Mouse (Mus musculus) G1E (cell line): ENCODE results near the gene Rap2c. TPM values are rescaled to one million over a fixed set of nuclear protein-coding genes. Genes with fewer than 3 reads are reported as not detected.

Source experiments
- ATAC-seq: 2 replicates; pipeline ENCODE4 v1.8.0; 2016; ENCODE audit warnings: mild to moderate bottlenecking; ENCODE audit not compliant: insufficient number of reproducible peaks, poor library complexity, low FRiP score, severe bottlenecking; ENCODE audit errors: extremely low read depth
- DNase-seq: peaks from one replicate; pipeline ENCODE4 v3.0.0; 2012; ENCODE audit warnings: low spot score
- H3K27me3 ChIP-seq: 2 replicates; pipeline ENCODE4 v1.6.1; 2012; ENCODE audit warnings: mild to moderate bottlenecking, low read length, inconsistent platforms; ENCODE audit not compliant: insufficient read depth
- H3K36me3 ChIP-seq: replicated peaks from 2 replicates; pipeline ENCODE3; 2012; ENCODE audit warnings: mild to moderate bottlenecking, inconsistent platforms
- H3K4me1 ChIP-seq: 2 replicates; pipeline ENCODE4 v1.6.1; 2012; ENCODE audit warnings: low read depth, low read length, inconsistent platforms, mixed read lengths; ENCODE audit not compliant: insufficient read depth
- H3K4me3 ChIP-seq: 2 replicates; pipeline ENCODE4 v1.5.1; 2012; ENCODE audit warnings: low read depth, mild to moderate bottlenecking, inconsistent platforms, low read length, moderate library complexity, mixed read lengths
- H3K9me3 ChIP-seq: replicated peaks from 2 replicates; pipeline ENCODE4 v1.6.1; 2012; ENCODE audit warnings: inconsistent platforms
- CTCF ChIP-seq: IDR thresholded peaks from 2 replicates; pipeline ENCODE4 v1.5.1; 2012; ENCODE audit warnings: low read depth, low read length, inconsistent platforms, mixed read lengths
- GATA1 ChIP-seq: IDR thresholded peaks from 2 replicates; pipeline ENCODE4 v1.6.1; 2012; ENCODE audit warnings: borderline replicate concordance, low read length, inconsistent platforms, mixed read lengths
- GATA2 ChIP-seq: IDR thresholded peaks from 2 replicates; pipeline ENCODE4 v1.6.1; 2012; ENCODE audit warnings: low read depth, low read length, inconsistent platforms, borderline replicate concordance
- POLR2AphosphoS5 ChIP-seq: IDR thresholded peaks from 2 replicates; pipeline ENCODE4 v1.6.1; 2012; ENCODE audit warnings: low read depth, low read length, inconsistent platforms; ENCODE audit not compliant: insufficient replicate concordance
- TAL1 ChIP-seq: conservative IDR thresholded peaks from 2 replicates; pipeline ENCODE4 v1.6.1; 2012; ENCODE audit warnings: low read depth, low read length, inconsistent platforms, mixed read lengths
- polyA plus RNA-seq: library from polyadenylated mRNA; stranded (reverse); fragments of >175 nt; gene quantifications from 2 replicates; pipeline ENCODE4 v1.2.3, GENCODE M21; 2012
- total RNA-seq, 2 experiments: library from RNA; stranded (forward) in 1 of 2; stranded (reverse) in 1 of 2; fragments of 200-1000 nt in 1 of 2; fragments of >200 nt in 1 of 2; fragmentation: Nextera tagmentation in 1 of 2; gene quantifications; 2 replicates each; pipeline ENCODE4 v1.2.3; 2014 to 2017

The Rap2c gene
- total and polyA plus RNA-seq, 3 experiments = 1.5 to 67.7 (median 37.7) TPM

DNA sequence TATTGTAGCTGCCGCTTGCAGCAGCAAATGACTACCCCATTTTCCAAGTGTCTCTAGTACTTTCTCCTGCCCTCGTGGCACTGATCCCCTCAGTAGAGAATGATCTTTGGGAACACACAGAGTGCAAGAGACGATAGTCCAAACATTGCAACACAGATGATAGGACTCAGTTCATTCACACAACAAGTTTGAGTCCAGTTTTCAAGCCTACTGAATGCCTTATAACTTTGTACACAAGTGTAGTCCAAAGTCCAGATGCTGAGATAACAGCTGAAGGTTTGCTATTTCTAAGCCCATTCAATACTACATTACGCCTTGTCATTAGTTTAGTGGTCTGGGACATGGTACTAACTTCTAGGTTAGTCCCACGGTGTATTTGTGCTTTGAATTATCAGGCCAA, 40.5 kb upstream of the Rap2c start:
- peaks cover 2% of the 10 kb centered on the region; the same call in 1 of the 2 replicates for H3K27me3 ChIP-seq
- H3K4me3 ChIP-seq = no peak overlapping the region
- H3K4me1 ChIP-seq = no peaks in the 10 kb centered on the region
- H3K9me3 ChIP-seq = no peaks in the 10 kb centered on the region
- no peak for DNase-seq
- no peaks in the 10 kb centered on the region for H3K36me3 ChIP-seq
- TF ChIP-seq TAL1 (no peak), POLR2AphosphoS5 (no peak), GATA1 (no peak), CTCF (no peak)
- no peak for ATAC-seq

DNA sequence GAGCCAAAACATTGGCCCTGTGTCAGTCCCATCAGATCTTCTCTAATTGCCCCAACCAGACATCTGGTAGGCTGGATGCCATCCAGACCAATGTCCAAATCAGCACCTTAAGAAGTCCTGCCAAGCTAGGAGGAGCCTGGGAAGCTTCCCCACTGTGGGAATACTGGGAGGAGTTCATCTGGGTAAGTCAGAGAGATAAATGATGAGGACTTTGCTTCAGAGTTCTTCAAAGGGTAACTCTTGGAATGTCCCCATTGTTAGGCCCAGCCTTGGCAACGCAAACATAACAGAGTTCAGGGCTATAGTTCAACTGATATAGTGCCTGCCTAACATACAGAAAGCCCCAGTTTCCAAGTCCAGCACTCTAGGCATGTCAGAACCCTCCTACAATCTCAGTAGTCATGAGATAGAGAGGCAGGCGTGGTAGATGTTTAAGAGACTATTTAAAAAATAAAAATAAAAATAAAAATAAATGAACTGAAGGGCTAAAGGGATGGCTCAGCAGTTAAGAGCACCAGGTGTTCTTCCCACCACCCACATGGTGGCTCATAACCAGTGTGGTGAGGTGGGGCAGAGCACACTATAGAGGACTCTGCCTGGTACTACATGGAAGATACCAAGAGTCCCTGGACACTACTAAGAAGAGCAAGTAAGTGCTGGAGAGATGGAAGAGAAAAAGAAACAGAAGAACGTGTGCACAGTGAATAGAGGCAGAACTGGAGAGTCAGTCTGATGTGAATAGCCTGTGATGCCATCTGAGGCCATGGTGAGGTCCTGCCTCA, 34.1 kb upstream of the Rap2c start:
- Histone ChIP-seq H3K36me3 (no peaks in the 10 kb centered on the region), H3K27me3 (peaks cover 4% of the 10 kb centered on the region; the same call in 1 of the 2 replicates), H3K9me3 (no peaks in the 10 kb centered on the region), H3K4me1 (no peaks in the 10 kb centered on the region), H3K4me3 (no peak overlapping the region)
- DNase-seq (no peak), ATAC-seq (no peak)
- TF ChIP-seq POLR2AphosphoS5 (no peak), TAL1 (no peak), GATA2 (no peak), CTCF (no peak)

DNA sequence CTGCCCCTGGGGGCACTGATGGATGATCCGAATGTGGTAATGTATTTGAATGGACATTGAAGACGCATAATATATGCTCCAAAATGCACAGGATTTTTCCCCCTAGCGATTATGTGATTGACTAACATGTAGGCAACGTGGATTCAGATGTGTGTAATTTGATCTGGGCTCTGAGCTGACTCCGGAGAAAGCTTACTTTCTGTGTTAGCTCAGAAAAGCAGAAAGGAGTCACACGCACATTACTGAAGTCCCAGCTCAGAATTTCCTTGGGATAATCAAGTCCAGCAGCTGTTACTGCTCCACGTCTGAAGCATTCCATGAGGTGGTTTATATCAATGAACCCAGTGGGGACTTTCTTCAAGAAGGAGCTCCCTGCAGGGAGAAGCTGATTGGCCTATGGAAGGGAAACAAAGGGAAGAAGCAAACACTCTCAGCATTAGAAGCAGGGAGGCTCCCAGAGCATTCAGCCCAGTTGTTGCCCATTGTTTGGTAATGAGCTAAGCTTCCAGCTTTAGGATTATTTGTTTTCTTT, 17.9 kb upstream of the Rap2c start:
- Histone ChIP-seq H3K4me1 (no peaks in the 10 kb centered on the region), H3K9me3 (no peaks in the 10 kb centered on the region), H3K4me3 (no peak overlapping the region), H3K36me3 (no peaks in the 10 kb centered on the region), H3K27me3 (no peaks in the 10 kb centered on the region)
- TF ChIP-seq GATA1 (no peak), POLR2AphosphoS5 (no peak), CTCF (no peak), GATA2 (no peak)
- DNase-seq (no peak), ATAC-seq (no peak)

DNA sequence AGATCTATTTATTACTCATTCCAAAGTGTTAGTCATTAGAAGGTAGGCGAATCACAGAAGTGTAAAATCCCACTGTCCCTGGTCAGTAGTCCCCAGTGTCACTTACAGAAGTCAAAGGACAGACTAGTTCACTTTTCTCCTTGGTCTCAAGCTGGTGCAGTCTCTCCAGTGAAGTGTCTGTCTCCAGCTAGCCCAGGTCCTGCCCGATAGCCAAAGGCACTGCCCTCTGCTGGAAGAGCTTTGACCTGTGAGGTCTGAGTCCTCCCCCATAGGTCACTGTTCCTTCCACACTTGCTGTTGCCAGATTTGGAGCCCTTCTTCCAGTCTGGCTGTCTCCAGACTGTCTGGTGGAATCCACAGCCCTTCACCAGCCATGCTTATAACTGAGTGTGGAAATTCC, 2.1 kb upstream of the Rap2c start:
- DNase-seq = peak; percentile 35
- no peaks in the 10 kb centered on the region for H3K27me3 ChIP-seq
- H3K9me3 ChIP-seq = no peaks in the 10 kb centered on the region
- peaks cover 13% of the 10 kb centered on the region for H3K4me1 ChIP-seq
- H3K4me3 ChIP-seq = no peak overlapping the region; the same call in 1 of the 2 replicates
- ATAC-seq = peak; percentile 42
- peaks cover 7% of the 10 kb centered on the region for H3K36me3 ChIP-seq
- no peak for TF ChIP-seq CTCF
- TF ChIP-seq TAL1 = no peak
- no peak for TF ChIP-seq GATA2
- no peak for TF ChIP-seq POLR2AphosphoS5
- no peak for TF ChIP-seq GATA1

DNA sequence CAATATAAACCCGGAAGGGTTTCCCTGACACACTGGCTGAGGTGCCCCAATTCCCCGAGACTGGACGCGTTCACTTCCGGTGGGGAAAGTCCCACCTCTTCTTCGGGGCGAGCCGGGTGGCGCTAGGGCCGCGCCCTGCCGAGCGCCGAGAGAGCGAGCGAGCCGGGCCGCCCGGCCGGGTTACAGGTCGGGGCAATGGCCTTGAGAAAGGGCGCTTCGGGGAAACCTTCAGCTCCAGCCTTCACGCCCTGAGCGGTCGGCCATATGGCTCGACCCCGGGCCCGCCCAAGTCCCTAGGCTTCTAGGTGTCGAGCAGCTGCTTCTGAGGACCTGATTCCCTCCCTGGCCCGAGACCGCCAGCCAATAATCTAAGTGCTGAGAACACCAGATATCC, 965 bp upstream of the Rap2c start:
- peak; percentile 59 for ATAC-seq
- DNase-seq = peak; percentile 67
- no peak for TF ChIP-seq POLR2AphosphoS5
- no peak for TF ChIP-seq GATA1
- TF ChIP-seq GATA2 = no peak
- no peak for TF ChIP-seq CTCF
- TF ChIP-seq TAL1 = no peak
- Histone ChIP-seq H3K36me3 (peaks cover 12% of the 10 kb centered on the region), H3K27me3 (no peaks in the 10 kb centered on the region), H3K4me1 (peaks cover 13% of the 10 kb centered on the region), H3K9me3 (no peaks in the 10 kb centered on the region), H3K4me3 (peak overlapping the region; percentile 74)

DNA sequence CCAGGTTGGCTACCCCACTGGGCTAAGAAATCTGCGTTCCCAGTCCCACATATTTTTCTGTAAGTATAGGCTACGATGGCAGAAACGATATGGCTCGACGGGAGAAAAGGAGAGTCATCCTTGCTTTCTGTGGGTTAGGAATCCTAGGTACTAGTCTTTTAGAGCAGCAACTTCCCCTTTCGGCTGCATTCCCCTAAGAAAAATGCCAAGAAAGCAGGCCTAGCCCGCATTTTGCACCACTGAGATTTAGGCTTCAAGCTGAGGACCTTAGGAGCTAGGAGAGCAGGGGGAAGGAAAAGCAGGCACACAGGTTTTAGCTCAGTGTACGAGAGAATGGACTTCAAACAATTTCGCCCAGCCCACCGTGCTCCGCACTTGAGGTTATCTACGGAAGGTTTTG, 892 bp downstream of the Rap2c start:
- peak; percentile 1 for DNase-seq
- Histone ChIP-seq H3K27me3 (no peaks in the 10 kb centered on the region), H3K4me1 (peaks cover 16% of the 10 kb centered on the region), H3K4me3 (peak overlapping the region; percentile 74), H3K9me3 (no peaks in the 10 kb centered on the region), H3K36me3 (peaks cover 23% of the 10 kb centered on the region)
- no peak for ATAC-seq
- no peak for TF ChIP-seq GATA2
- no peak for TF ChIP-seq CTCF
- no peak for TF ChIP-seq TAL1
- no peak for TF ChIP-seq POLR2AphosphoS5
- TF ChIP-seq GATA1 = no peak
